Mouse (Mus musculus): ENCODE data around the gene Exoc7.

GRCm38 (mm10) chr11:116307019-116307725, at the start of gene Exoc7:
- no peak for TF ChIP-seq MYOD1 (IDR thresholded peaks at IDR 0.05; ENCODE audit: control insufficient read depth, insufficient read length, low read depth)
- no peak for TF ChIP-seq CTCF (IDR thresholded peaks at IDR 0.05; ENCODE audit: control insufficient read depth, insufficient read depth, insufficient read length)
- TF ChIP-seq USF1 (IDR thresholded peaks at IDR 0.05; ENCODE audit: low read depth), result no peak
- TF ChIP-seq MYOG (IDR thresholded peaks at IDR 0.05; ENCODE audit: control insufficient read depth, extremely low read depth, insufficient read length), result no peak
- no peak for TF ChIP-seq MAX (IDR thresholded peaks at IDR 0.05)
